Mouse (Mus musculus): ENCODE measurements around the gene Sdhd.
"Not testable (repeated sequence)": the region's sequence is repeated elsewhere in the genome, so short reads cannot be mapped to it uniquely, and the experiment has no call there.

Sdhd gene

DNA sequence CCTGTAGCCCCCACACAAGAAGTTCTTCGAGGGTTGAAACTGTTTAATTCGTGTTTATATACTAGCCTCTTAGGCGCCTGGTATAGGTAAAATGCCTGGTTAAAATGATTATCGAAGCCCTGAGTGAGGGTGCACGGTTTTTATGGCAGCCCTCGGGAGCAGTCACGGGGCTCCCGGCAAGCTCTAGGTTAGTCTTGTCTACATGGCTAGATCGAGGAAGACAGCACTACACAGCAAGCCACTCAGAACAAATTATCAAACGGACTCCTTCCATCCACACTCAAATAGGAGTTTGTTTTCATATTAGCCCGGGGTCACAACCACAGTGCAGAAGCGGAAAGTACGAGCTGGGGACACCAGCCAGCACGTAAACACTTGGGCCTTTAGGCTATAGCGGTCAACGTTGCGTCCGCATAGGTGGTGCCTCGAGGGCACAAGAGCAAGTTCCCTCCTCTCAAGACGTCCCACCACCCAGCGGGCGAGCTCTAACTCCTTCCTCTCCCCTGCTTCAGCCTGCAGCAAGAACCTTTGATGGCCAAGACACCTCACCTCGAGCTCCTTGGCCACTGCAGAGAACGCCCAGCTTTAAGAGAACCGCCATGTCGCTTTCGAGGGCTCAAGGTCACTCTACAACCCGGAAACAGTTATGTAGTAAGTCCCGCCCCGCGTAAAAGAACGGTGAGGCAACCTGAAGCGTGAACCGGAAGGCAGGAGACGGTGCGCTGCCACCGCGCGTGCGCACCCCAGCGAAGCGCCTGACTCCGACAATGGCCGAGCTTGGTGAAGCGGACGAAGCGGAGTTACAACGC is at the start of gene Sdhd, which contains the start of gene Timm8b:
Gene Sdhd (minus strand): TSS at position 624 of the 809 bp plus-strand sequence.
Gene Timm8b (plus strand): TSS at position 722 of the 809 bp plus-strand sequence.
- DNase-seq (ENCODE audit: low spot score), result peak; percentile 96

DNA sequence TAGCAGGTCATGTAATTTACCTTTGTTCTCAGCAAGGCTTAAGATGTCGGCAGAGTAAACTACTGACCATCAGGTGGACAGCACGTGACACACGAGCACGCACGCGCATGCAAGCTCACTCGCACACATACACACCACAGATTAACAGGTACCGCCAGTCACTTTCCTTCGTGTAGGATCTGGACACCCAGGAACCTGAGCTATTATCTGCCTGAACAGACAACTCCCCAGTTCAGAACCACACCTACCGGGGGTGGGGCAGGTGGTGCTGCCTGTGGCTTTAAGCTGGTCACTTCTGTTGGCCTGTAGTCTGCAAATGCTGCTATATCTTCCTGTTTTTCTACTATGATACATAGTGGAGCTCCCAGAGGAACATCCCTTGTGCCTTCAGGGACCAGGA is 46.9 kb upstream of the Sdhd start:
- DNase-seq (ENCODE audit: low spot score), result no peak

DNA sequence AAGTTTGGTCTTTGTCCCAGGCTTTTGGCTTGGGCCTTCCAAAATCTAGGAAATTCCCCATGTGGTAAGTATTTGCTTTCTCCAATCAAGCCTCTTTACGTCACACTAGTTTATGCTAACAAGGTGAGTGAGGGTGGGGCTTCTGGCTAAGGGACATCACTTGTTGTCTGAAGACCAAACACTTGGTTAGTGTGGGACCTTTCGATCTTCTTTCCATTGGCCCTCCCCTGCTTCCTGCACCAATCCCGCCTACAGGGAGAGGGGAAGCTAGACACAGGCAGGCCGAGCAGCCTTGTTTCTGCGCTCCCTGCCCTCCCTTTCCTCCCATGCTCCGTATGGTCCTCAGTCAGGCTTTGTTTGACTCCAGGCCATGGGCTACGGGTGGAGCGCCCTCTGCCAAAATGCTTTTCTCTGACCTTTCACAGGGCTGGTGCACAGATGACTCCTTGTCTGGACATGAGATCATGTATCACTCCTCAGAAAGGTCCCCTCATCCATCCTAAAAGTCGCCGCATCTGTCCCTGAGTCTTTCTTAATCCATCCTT is 43.3 kb upstream of the Sdhd start:
- DNase-seq (ENCODE audit: low spot score), result no peak

DNA sequence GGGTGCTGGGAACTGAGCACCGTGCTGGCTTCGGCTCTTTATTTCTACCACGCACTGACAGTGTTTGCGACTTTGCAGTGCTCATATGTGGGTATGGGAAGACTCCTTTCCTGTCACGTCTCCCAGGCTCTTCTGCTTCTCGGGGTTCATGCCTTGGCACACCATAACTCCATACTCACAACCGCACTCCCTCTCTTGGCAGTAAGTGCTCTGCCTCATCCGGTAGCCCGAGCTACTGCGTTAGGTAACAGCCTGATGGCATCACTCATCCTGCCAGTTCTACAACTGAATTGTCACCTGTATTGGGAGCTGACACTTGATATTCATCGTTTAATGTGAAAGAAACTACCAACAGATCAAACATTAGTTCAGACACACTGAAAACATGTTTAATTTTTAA is 30.7 kb upstream of the Sdhd start:
- no peak for DNase-seq (ENCODE audit: low spot score)

DNA sequence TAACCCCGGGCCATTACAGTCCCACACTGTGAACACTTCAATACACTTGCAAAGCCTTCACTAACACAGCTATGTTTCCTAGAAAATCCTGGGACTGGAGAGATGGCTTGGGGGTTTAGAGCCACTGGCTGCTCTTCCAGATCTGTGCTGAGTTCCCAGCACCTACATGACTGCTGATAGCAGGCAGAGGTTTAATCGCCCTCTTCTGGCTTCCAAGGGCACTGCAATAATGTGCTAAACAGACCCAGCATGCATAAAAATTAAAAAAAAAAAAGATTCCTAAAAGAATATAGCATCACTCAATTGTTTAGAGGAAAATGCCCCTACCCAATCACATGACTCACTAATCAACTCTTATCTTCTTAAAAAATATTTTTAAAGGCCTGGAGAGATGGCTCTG is 29.4 kb upstream of the Sdhd start:
- DNase-seq (ENCODE audit: low spot score), result peak; percentile 30

DNA sequence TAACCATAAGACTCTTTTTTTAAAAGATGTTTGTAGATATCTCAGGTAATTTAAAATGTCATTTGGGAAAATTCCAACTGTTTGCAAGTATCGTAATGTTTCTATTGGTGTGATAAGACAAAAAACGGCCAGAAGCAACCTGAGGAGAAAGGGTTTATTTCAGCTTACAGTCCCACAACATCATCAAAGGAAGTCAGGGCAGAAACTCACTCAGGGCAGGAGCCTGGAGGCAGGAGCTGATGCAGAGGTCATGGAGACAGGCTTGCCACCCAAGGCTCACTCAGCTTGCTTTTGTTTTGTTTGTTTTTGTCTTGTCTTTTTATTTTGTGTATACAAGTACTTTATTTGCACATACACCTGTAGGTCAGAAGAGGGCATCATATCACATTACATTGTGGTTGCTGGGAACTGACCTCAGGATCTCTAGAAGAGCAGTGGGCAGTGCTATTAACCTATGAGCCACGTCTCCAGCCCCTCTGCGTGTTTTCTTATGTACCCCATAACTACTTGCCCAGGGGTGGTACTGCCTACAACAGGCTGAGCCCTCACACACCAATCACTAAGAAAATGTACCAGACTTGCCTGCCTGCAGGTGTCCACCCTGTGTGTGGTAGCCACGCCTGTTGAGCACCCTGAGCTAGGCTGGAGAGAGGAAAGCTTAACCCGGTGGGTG is 28.5 kb upstream of the Sdhd start:
- DNase-seq (ENCODE audit: low spot score), result no peak

DNA sequence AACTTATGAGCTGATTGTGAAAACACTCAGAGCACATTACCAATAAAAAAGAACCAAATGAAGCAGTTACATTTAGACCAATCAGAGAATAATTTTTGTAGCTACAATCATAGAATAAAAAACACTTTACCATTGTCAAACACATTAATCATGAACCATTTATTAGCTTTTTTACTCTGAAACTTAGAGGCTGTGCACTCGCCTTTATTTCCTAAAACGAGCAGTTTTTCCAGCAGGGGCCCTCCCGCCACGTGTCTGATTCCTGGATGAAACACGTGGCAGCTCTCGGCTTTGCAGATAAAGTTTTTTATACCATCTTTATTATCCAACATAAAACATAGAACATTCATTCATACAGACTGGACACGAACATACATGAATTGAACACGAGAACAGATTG is 27.3 kb upstream of the Sdhd start:
- DNase-seq (ENCODE audit: low spot score), result not testable (repeated sequence)

DNA sequence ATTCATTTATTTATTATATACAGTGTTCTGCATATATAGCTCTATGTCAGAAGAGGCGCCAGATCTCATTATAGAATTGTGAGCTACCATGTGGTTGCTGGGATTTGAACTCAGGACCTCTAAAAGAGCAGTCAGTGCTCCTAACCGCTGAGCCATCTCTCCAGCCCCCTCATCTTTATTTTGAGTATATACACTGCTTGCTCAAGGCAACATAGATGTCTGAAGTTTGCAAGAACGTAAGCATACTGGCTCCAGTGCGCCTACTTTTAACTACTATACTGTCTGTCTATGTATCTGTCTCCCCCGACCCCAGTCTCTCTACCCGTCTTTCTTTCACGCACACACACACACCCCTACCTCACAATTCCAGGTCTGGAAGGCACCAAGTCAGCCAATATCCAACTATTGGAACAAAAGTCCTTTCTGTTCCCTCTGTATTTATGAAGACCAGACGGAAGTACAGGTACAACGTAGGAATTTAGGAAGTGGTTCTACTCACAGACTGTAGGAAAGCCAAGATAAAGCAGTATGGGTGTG is 14.2 kb upstream of the Sdhd start:
- DNase-seq (ENCODE audit: low spot score), result no peak

DNA sequence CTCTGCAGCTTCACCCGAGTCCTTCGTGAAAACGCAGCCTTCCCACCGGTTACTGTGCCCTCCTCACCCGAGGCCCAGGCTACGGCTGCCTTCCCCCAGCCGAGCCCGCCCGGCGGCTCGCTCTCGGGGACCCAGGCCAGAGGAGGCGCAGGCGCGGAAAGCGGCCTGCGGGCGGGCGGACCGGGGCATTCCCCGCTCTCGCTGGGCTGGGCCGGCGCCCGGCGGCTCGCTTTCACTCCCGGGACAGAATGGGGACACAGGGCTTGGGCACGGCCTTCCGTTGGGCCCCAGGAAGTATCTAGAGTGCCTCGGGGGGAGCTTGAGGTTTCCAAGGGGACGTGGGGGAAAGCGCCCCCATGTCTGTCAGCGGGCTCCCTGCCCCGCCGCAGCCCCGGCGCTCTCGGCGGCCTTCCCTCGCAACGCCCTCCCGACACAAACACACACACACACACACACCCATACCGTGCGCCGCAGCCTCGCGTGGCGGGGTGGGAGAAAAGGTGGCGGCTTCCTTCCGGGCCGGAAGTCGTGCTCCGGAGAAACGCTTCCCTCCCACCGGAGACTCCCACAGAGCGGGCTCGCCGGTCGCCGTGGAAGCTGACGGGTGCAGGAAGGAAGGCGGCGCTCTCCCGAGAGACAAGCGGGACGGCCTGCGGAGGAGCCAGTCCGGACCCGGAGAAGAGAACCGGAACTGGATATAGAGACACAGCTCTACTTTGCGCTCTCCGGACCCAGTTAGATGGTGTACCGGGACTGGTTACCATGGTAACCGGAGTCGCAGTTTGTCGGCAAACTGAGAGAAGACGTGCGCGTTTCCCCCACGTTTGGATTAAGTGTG is 13.4 kb upstream of the Sdhd start, which contains the start of the genes Pih1d2 and Nkapd1:
Gene Pih1d2 (plus strand): TSS at position 556 of the 838 bp plus-strand sequence.
Gene Nkapd1 (minus strand): TSS at position 699 of the 838 bp plus-strand sequence.
- peak; percentile 91 for DNase-seq (ENCODE audit: low spot score)

DNA sequence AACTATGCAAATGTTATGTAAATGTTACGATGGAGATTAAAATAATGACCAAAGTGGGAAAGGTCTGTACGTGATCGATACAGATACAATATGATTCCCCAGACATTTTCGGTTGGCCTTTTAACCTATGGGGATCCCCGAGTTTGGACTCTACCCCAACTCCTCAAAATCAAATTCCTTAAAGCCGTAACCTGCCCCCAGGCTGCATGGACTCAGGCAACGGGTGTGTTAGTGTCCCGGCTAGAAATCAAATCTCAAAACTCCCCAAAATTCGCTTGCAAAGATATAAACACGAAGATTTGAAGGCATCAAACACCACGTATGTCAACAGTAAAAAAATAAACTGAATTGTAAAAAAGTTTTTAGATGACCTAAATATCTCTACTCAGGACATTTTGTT is 12.5 kb upstream of the Sdhd start:
- no peak for DNase-seq (ENCODE audit: low spot score)

DNA sequence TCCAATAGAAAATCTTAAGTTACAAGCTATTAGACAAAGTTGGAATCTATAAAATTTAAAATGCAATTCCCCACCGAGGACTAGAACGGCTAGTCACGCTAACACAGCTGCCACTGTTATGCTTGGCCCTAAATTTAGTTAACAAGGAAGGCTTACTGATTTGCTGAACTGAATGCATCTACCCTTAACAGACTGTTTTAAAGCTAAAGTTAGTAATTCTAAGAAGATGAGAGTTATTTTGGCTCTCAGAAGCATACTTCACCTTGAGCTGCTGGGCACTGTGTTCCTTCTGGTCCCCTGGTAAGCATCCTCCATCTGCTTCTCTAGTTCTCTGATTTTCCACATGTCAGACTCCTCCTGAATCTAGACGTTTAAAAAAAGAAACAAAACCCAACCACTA is 8.5 kb upstream of the Sdhd start:
- no peak for DNase-seq (ENCODE audit: low spot score)

DNA sequence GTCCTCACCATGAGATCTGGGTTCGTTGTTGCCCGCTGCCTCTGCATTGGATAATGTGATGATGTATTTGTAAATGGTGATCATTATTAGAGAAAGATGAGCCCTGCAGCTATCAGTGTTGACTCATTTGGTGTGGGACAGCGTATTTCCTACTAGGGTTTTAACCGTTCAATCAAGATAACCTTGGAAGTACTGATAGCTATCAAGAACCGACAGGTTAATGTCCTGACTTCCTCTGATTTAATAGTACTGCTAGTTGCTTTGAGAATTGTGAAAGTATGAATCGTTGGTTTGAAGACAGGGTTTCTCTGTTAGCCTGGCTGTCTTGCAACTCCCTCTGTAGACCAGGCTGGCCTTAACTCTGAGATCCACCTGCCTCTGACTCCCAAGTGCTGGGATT is 726 bp upstream of the Sdhd start:
- DNase-seq (ENCODE audit: low spot score), result no peak

DNA sequence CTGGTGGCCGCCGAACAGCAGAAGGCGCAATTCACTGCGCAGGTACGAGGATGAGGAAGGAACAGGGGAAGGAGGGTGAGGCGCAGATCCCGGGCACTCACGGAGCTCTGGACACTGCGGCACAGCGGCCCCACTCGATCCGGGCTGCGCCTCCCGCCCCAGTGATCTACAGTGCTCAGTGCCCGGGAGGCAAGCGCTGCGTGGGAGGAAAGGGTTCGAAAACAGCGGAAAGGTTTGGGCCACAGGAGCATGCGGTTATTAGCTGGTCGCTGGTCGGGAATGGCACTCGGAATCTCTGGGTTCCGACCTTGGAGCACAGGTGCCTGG is 349 bp upstream of the Sdhd start:
- DNase-seq (ENCODE audit: low spot score), result no peak

DNA sequence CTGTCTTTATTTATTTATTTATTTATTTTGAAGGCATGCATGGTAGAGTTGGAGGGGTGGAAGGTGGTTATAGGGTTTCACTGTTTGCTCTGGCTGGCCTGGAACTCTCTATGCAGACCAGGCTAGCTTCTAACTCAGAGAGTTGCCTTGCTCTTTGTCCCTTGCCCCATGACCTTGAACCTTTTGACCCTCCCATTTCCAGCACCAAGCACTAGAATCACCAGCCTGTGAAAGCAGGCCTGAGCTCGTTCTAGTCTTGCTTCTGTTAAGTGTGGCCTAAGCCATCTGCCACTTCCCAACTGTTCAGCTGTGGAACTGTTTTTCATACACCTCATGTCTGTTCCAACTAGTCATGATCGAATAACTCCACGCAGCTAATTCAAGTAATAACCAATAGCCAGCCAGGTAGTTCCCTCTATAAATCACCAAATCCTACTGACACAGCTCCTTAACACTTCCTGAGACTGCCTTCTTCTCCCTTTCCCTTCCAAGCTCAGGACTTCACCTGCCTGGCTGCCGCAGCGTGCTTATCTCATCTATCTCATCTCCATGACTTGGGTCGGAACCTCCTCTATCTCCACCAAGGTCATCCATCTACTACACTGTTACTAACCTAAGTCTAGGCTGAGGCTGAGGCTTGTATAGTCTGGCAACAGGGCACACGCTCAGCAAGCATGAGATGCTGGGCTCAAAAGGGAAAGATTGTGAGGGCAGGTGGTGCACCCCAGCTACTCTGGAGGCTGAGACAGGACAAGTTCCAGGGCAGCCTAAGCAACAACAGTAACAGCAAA is 1.4 kb downstream of the Sdhd start:
- no peak for DNase-seq (ENCODE audit: low spot score)

DNA sequence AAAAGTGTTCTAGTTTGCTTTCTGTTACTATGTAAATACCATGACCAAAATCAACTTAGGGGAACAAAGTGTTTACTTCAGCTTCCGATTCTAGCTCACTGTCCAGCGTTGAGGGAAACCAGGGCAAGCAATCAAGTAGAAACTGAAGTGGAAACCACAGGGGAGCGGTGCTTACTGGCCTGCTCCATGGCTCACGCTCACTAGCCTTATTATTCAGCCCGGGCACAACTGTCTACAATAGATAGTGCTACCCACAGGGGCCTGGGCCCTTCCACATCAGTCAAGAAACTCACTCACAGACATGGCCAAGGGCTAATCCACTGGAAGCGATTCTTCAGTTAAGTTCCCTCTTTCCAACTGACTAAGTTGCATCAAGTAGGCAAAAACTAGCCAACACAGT is 2.1 kb downstream of the Sdhd start:
- DNase-seq (ENCODE audit: low spot score), result no peak

DNA sequence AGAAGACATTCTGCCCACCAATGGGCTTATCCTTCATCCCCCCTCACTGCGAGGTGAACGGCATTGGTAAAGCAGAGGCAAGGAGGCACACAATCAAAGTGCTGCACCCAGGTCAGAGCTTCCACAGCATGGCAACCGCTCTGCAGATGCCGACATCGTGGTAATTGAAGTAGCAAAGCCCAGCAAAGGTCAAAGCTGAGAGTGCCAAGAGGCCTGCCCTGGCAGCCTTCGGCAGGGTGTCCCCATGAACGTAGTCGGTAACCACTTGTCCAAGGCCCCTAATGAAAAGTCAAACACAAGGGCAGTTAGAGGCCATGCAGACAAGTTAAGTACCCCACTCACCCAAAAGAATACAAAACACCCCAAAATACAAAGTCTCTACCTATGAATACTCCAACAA is 6.6 kb downstream of the Sdhd start:
- no peak for DNase-seq (ENCODE audit: low spot score)

DNA sequence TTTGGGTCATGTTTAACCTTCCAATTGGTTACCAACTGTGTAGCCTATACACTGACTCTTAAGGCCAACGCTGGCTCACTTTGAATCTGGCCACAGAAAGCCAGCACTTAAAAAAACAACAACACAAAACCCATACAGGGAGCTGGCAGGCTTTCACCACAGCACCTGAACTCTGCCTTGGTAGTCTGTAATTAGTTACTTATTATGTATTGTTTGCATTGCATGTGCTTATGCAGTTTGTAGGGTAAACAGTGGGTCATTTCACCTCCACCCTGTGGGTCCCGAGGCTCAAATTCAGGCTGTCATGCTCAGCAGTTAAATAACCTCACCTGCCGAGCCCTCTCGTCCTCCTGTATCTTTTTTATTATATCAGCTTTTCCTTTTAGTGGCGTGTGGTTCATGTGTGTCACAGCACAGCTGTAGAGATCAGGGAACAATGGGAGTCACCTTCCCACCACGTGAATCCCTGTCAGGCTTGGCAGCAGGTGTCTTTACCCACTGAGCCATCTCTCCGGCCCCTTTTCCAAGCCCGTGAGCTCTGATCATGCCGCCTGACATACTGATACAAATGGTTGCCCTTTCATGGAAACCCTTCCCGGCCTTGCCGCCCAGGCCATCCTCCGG is 8.7 kb downstream of the Sdhd start:
- DNase-seq (ENCODE audit: low spot score), result no peak

DNA sequence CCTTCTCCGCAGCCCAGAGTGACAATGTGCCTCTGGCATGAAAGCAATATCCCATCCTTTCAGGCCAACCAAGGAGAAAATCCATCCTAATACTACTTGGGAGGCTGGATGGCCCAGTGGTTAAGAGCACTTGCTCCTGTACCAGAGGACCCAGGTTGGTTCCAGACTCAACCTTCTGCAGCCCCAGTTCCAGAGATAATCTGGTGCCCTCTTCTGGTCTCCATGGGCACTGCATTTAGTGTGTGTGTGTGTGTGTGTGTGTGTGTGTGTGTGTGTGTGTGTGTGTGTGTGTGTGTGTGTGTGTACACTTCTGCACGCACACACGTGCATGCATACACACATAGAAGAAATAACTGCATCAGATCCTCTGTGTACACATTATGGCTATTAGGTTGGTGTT is 10.1 kb downstream of the Sdhd start:
- DNase-seq (ENCODE audit: low spot score), result peak; percentile 47

DNA sequence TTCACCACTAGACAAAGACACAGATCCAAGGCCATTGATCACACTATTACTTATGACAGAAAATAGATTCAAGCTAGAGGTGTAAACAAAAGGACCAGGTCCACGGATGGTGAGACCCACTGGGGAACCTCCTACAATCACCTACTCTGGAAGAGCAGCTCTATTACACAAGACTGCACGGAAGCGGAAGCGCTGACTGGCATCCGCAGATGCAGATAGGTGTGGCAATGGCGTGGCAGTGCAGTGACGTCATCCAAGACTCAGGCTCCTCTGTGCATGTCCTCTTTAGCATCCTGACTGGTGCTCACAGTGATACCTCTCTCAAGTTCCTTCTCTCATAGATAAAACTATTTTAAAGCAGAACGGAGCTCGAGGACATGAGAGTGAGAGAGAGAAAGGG is 10.7 kb downstream of the Sdhd start:
- DNase-seq (ENCODE audit: low spot score), result no peak

DNA sequence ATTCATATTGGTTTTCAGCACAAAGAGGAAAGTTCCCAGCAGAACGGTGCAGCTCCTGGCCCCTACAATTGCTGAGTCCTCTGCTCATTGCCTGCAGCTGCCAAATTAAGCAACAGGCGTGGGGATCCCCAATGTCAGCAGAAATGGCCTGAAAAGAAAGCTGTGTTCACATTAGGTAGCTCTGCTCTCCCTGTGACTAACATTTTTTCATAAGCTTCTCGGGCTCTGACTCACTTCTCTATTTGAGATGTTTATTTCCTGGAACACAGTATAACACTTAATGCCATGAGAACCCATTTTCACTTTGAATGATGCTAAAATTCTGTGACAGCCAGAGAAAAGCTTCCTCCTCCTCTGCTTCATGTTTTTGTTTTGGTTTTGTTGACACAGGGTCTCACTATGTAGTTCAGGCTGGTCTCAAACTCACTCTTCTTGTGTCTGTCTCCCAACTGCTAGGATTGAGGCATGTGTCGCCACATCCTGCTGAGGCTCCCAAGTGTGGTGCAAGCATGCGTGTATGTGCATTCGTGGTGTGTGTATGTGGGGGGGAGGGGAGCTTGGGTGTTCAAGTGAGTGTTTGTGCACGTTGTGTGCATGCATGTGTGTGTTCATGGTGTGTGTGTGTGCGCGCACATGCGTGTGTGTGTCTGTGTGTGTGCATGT is 12.6 kb downstream of the Sdhd start:
- DNase-seq (ENCODE audit: low spot score), result peak; percentile 44

Measured in adipocyte (in vitro differentiated cells).